Mouse (Mus musculus) urinary bladder, adult 18-20 months (tissue): ENCODE measurements around the gene Desi2.
"Not testable (repeated sequence)": the region's sequence is repeated elsewhere in the genome, so short reads cannot be mapped to it uniquely, and the experiment has no call there.

Source experiments
- DNase-seq, 2 experiments: peaks; one replicate each; pipeline ENCODE4 v3.0.0; 2022; ENCODE audit warnings: low spot score in 2 of 2, mixed read lengths in 2 of 2

Gene Desi2

DNA sequence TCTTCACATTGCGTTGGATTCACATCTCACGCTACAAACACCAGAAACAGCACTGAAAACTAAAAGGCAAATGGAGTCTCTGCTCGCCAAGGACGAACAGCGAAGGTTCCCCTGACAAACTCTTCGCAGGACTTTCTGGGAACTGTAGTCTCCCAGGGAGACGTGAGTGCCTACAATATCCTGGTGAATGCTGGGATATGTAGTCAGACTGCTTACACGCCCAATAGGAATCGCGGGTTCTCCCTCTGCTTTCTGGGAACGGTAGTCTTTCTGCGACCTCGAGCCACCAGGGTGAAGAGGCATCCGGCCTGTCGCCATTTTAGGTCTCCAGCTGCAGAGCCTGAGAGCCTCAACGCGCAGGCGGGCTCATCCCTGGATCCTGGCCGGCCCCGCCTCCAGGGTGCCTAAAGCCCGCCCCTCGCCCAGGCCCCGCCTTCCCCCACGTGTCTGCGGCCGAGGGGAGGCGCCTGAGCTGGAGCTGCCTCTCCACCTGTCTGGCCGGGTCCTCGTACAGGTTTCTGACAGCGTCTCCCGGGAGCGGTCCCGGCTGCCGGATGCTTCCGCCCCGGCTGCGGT lies at the start of gene Desi2:
TSS of gene Desi2 (plus strand) at position 202 of the 576 bp plus-strand sequence.
- peak; percentile 94 to 95 for DNase-seq

DNA sequence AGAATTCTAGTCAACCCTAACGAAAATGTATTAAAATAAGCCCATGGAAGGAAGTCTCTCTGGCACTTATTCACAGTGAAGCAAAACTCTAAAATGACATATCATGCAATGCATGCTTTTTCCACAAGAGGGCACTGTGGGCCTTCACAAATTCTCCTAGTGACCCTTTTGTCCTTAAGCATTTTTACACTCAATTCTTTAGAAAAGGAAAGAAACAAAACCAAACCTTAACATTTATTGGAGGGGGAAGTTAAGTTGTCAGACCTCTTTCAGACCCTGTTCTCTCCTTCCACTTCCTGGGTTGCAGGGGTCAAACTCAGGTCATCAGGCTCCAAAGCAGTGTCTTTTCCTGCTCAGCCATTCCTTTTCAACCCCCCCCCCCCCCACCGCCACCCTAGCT lies 40.7 kb upstream of the Desi2 start:
- DNase-seq, result not testable (repeated sequence)

DNA sequence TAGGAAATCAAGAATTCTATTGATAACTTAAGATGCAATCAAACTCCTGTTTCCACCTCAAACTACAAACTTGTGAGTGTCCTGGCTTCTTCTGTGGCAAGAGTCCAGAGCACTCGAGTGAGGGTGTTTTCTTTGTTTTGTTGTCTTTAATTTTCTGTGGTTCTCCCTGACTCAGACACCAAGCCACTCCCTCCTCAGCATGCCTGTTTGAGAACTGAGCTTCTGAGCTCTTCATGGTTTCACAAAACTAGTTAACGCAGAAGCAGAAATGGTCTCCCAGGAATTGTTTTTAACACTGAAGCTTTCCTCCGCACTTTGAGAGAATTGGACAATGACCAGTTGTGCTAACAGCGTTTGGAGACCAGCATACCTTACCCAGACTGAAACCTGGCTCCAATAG lies 40.3 kb upstream of the Desi2 start:
- not testable (repeated sequence) for DNase-seq

DNA sequence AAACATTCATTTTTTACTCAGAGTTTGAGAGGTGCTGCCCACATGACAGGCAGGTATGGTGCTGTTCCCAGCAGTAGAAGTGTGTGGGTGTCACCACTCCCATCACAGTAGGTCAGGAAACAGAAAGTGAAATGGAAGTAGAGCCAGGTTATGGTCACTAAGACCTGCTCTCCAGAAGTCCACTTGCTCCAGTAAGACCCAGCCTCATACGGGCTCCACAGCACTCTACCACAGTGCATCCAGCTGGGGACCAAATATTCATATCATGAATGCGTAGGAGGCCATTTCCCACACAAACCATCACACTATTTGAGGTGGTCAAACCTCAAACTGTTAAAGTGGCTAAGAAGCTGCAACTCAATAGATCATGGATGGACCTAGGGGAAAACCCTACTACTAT lies 5.0 kb upstream of the Desi2 start:
- no peak for DNase-seq

DNA sequence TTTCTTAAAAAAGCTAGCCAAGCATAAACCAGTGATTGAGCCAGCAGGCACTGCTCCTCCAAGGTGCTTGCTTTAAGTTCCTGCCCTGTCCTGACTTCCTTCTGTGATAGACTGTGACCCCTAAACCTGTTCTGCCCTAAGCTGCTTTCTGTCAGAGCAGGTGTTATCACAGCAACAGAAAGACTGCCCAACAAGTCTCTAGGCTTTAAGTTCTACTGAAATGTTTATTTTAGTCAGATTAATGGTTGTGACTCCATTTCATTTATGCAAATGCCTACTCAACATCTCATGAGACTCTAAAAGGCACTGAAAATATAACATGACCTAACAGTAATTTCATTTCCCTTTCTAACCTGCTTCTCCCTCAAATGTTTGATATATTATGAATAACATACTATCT lies 1.6 kb upstream of the Desi2 start:
- no peak for DNase-seq

DNA sequence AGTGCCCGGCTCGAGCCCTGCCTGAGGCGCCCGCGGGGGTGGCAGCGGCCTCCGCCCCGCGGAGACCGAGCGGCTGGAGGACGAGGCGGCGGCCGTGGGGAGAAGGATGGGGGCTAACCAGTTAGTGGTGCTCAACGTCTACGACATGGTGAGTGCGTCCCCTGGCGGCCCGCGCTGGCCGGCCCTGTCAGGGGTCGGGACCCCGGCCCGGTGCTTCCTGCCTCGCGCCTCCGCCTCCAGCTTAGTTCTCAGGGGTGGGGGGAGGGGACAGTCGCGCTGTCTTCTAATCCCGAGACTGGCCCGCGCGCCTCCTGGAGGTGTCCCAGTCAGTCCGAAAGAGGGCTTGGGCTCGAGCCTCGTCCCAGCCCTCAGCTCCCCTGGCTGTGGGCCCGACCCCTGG lies 593 bp downstream of the Desi2 start:
- DNase-seq, result not testable (repeated sequence)

DNA sequence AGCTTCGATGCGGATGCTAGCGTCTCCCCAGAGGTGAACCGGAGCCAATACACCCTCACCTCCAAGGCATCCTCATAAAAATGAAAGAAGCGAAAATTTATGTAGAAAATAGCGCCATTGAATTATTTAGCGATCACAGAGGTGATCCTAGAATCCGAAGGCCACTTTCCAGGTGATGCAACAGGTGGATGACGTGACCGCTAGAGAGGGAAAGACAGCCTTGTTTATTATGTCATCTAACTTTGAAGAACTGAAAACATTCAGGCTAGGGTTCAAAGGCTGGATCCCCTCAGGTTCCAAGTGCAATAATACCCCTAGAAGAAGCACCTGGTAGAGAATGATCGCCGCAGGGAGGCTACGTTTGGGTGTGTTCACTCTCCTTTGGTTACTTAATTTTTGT lies 1.2 kb downstream of the Desi2 start:
- DNase-seq, result peak in 1 of 2 experiments; percentile 11

DNA sequence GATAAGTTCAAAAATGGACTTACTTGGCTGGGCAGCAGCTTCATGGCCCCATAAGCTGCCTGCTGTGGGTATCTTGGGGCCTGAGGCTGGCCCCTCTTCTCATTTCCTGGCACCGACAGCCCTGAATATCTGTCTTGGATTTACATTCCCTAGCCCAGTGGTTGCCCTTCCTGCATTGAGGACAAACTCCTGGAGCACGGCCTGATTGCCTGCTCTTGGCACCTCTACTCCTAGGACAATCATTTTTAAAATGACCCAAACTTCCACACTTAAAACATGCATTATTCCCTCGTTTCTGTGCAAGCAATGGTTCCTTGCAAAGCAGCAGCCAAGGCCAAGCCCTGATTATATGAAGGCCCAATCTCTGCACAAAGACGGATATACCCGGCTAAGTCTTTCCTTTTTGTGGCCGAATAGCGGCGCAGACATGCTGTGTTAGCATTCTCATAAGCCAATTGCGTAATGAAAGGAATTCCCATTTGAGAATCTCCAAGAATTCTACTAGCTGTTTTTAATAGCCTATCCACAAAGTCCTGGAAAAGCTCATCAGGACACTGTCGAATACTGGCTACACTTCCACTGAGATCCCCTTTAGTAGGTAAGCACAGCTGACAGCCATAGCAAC lies 18.6 kb downstream of the Desi2 start:
- no peak for DNase-seq

DNA sequence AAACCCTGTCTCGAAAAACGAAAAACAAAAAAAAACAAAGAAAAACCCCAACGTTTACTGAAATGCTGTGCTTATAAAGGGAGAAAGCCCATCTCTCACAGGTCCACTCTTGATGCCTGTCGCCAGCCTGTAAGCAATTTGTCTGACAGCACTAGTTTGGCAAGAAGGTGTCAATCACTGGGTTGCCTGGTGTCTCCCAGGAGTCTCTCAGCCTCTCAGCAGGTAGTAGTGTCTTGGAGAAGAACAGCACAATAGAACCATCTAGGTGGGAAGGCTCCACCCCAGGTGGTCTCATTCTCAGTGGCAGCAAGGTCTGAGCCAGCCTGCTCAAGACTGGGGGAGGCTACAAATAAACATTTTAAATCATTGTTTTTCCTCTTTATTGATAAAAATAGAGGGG lies 20.6 kb downstream of the Desi2 start:
- not testable (repeated sequence) for DNase-seq

DNA sequence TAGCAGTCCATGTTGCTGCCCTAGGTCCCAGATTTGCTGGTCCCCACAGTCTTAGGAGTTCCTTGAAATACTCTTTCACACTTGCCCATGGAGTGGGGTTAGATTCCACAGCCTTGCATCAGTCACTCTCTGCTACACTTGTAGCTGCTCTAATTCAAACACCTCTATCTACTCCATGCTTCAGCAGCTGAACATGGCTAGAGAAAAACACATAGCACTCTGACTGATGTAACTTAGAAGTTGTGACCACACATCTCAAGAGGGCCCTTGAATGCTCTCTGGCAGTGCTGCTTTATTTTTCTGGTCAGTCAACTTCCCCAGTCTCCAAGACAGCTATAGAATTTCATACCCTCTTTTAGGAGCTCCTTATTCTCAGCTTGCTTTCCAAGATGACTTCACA lies 22.7 kb downstream of the Desi2 start:
- DNase-seq, result no peak

DNA sequence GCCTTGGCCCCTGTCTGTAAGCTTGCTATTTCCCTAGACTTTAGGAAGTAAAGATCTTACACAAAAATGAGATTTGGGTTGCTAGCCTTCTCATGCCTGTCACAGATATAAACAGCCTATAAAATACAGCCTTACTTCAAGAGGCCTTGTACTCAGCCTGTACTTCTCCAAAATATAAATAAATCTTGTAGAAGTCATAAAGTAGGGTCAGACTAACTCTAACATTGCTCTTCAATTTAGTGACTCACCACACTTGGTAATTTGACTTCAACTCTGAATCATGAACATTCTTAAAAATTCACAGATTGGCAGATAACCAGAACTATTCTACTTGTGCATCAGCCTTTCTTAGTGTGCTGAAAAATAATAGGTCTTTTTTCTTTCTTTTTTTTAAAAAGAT lies 29.9 kb downstream of the Desi2 start:
- DNase-seq, result no peak

DNA sequence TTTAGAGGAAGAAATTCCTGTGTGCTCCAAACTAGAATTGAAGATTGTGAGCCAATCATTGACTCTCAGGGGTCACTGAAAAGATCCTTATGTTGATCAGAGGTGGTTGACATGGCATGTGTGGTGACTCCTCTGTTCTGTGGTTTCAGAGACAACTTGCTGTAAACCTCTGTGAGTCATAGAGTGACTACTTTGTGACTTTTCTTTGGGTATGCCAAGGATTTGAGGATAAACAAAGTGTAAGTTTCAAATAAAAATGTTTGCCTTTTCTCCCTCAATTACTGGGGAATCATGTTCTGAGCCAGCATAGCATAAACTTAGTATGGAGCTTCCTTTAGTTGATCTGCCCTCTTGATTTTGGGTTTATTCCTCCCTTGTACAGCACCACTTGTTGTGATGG lies 31.1 kb downstream of the Desi2 start:
- no peak for DNase-seq

DNA sequence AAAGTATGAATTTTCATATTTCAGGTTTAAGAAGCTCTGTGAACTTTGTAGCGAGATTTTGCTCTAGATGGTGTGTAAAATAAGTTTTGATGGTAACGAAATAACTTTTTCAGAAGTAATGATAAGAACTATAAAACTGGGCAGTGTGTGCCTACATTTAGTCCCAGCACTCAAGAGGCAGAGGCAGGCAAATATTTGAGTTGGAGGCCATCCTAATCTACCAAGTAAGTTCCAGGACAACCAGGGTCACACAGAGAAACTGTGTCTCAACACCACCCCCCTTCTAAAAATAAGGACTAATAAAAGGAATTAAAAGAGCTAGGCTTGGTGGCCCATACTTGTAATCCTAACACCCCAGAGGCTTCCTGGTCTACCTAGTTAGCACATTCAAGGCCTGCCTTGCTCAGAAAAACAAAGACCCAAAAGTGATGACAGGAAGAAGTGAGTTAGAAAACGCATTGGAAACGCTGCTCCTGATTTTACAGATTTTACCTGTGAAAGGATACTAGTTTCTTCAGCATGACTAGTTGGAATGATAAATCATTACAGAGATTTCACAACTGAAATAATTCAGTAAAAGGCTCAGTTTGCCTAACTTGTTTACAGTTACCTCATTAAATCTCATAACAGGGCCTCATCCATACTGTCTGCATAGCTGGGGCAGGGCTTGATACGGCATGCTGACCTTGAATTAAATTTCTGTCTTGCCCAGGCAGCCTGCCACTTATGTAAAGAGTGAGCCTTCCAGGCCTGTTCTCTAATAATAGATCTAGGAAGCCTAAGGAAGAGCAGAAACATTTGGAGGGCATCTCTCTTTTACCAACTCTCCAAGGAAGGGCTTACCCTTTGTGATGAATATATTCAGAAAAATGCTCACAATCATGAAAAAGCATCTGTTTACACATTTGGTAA lies 32.2 kb downstream of the Desi2 start:
- DNase-seq, result no peak

DNA sequence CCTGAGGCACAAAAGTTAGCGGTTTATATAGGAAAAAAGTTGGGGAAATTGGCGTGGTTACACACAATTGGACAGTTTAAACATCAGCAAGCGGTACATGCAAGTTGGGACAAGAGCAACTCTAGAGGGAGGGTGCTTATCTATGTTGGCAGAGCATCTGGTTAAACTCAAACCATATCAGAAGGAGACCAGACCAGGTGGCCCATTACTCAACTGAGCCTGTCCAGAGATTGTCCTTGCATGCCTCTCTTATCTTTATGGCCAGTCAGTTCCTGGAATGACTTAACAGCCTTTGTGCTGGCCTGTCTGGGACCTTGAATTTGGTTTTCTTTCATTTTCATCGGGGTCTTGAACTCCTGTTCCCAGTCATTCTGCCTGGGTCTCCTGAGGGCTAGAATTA lies 41.7 kb downstream of the Desi2 start:
- not testable (repeated sequence) for DNase-seq

DNA sequence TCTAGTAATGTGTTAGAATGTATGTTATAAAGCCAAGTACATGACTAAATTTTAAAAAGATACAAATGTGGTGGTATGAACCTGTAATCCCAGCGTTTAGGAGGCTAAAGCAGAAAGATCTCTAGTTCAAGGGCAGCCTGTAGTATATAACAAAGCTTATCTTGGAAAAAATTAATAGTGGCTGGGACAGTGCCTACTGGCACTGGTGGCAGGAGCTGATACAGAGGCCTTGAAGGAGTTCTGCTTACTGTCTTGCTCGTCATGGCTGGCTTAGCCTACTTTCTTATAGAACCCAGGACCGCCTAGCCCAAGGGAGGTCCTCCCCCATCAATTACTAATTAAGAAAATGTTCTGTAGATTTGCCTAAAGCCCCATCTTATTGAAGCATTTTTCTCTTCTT lies 46.9 kb downstream of the Desi2 start:
- no peak for DNase-seq

DNA sequence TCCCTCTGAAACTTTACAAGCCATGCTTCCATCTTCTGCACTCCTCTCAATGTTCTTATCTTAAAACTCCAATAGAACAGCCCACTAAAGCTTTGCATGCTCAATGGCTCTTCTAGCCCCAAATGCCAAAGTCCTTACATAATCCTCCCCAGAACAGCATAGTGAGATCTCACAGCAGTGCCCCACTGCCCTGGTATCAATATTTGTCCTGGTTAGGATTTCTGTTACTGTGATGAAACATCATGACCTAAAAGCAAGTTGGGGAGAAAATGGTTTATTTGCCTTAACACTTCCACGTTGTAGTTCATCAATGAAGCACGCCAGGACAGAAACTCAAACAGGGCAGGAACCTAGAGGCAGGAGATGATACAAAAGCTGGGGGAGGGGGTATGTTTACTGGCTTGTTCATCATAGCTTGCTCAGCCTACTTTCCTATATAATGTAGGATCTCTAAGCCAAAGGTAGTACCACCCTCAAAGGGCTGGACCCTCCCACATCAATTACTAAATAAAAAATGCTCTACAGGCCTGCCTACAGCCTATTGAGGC lies 48.8 kb downstream of the Desi2 start:
- DNase-seq, result no peak

DNA sequence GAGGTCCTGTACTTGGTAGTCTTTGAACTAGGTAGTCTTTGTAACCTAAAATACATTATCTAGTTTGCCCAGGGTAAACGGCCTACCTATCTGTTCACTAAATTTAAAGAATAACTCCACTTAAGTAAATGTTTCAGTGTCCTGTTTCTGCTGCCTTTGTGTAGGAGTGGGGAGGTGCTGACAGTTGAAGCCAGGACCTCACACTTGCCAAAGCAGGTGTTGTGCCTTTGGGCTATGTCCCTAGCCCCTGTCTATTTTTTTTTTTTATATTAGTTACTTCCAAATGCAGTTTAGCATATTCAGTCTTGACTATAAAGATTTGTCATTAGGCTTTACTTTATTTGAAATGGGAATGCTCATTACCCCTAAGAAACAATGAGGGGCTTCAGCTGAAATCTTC lies 51.5 kb downstream of the Desi2 start:
- DNase-seq, result no peak

DNA sequence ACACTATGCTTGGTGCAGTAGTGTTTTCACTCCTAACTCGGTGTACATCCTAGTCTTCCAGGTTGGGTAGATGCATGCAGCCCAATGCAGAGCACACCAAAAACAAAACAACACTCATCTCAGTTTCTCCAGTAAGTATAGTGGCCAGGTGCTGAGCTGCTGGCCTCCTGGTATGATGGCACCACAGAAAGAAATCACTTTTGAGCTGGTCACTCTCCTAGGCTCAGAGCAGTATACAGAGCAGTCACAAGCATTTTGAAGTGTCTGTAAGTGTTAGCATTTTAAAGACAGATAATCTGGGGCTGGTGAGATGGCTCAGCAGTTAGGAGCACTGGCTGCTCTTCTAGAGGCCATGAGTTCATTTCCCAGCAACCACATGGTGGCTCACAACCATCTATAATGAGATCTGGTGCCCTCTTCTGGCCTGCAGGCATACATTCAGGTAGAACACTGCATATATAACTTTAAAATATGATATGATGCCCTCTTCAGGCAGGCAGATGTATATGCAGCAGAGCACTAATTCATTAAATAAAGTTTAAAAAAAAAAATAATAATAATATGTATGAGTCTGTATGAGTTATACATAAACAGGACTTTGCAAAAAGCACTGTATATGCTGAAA lies 54.8 kb downstream of the Desi2 start:
- DNase-seq, result no peak

DNA sequence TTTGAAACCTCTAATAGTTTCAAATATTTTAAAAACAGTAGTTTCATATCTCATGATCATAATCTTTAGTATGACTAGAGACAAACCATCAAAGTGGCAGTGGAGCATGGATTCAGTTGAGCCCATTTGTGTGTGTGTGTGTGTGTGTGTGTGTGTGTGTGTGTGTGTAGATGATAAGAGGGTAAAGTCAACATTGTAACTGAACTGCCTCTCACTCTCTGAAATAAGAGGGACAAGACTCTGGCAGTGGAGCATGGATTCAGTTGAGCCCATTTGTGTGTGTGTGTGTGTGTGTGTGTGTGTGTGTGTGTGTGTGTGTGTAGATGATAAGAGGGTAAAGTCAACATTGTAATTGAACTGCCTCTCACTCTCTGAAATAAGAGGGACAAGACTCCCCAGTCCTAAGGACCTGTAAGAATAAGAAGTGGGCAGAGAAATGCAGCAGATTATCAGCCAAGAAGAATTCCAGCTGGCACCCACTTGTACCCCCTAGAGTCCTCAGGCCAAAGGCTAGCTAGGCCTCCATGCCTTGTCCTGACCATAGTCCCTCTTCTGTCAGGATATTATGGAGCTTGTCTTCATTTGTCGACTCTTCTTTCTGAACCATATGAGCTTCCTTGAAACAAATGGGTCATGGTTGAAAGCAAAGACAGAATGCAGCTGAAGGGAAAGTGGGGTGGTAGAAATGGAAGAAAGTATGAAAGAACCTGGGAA lies 61.0 kb downstream of the Desi2 start:
- no peak for DNase-seq

DNA sequence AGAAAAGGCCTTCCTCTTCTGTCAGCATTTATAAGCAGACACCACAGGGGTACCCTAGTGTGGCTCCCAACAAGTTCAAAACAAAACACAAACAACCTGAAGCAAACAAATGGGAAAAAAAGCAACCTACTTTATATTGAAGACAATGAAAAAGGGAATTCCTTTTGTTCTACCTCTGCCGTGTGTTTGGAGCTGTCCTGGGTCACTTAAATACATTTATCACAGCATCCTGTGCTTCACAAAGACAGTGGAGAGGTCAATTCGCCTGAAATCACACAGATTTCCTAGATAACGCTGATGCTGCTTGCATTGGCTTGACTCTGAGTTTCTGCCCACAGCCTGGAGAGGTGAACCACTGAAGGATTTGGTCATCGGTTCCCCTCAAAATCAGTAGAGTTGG lies 67.4 kb downstream of the Desi2 start:
- DNase-seq, result no peak

DNA sequence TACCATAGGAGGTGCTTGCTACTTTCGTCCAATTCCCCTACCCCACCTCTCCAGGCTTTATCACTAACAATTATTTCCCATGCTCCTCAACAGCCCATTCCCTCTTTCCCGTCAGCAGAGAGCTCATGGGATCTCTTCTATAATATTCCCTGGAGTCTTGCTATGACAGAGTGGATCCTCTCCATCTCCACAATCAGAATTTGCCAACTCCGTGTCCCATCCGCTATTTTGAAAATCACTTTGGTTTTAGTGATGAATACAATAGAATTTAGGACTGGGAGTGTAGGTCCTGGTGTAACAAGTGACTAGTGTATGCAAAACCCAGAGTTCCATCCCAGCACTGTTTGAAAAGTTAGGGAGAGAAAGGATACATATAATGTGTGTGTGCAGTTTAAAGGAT lies 69.1 kb downstream of the Desi2 start:
- DNase-seq, result no peak

DNA sequence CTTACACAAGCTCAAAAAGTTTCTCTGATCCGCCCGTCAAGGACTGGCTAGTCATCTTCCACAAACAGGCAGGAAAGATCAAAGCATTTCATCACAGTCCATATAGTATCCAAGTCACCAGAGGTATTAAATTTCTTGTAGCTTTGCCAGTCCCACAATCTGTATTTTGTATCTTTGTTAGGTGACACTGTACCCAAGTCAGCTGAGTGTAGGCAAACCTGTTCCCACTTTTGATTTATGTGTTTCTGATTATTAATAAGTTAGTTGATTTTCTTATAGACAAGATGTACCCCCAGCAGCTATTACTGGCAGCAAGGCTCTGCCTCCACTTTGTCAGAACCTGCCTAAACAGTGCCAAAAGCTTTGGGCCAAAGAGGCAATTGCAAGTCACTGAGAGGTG lies 71.6 kb downstream of the Desi2 start:
- no peak for DNase-seq
